Mouse (Mus musculus) CH12.LX (cell line): ENCODE measurements around the gene Sec16a. TPM values are rescaled to one million over a fixed set of nuclear protein-coding genes. Genes with fewer than 3 reads are reported as not detected.
A peak's percentile ranks its signal among the peaks of the same experiment; 100 is the strongest.

Source experiments
- DNase-seq: peaks from one replicate; pipeline ENCODE4 v3.0.0-alpha.2; 2013; ENCODE audit errors: extremely low read depth
- H3K27ac ChIP-seq: 2 replicates; pipeline ENCODE4 v1.5.1; 2012; ENCODE audit warnings: low read depth, mild to moderate bottlenecking, control low read depth, moderate library complexity; ENCODE audit not compliant: insufficient read depth
- H3K27me3 ChIP-seq: replicated peaks from 2 replicates; pipeline ENCODE3; 2012; ENCODE audit warnings: inconsistent platforms
- H3K36me3 ChIP-seq, 2 experiments: replicated peaks in 1 of 2; 2 replicates each; pipeline versions ENCODE3 to v1.6.1; 2012; ENCODE audit warnings: inconsistent platforms in 1 of 2, low read length in 1 of 2, mild to moderate bottlenecking in 1 of 2, mixed read lengths in 1 of 2, moderate library complexity in 1 of 2; ENCODE audit not compliant: control insufficient read depth in 1 of 2, insufficient read depth in 1 of 2
- H3K4me1 ChIP-seq, 2 experiments: 2 replicates each; pipeline ENCODE4 v1.6.1; 2012; ENCODE audit warnings: inconsistent platforms in 1 of 2, moderate library complexity in 1 of 2; ENCODE audit not compliant: insufficient read depth in 2 of 2, control insufficient read depth in 1 of 2
- H3K4me2 ChIP-seq: 2 replicates; pipeline ENCODE4 v1.6.1; 2012; ENCODE audit warnings: low read depth, mild to moderate bottlenecking, control low read depth; ENCODE audit not compliant: poor library complexity, insufficient read depth, severe bottlenecking
- H3K4me3 ChIP-seq, 3 experiments: fragments of 150-350 bp in 1 of 3; sonication (generic) in 1 of 3; replicated peaks in 1 of 3; 2 replicates each; pipeline versions ENCODE3 to v1.5.1; 2011 to 2012; ENCODE audit warnings: low read depth in 2 of 3, low read length in 2 of 3, mild to moderate bottlenecking in 2 of 3, moderate library complexity in 2 of 3, control low read depth in 1 of 3, improper control_type of control experiment in 1 of 3, inconsistent platforms in 1 of 3, mixed read lengths in 1 of 3; ENCODE audit not compliant: poor library complexity in 1 of 3
- H3K79me2 ChIP-seq: replicated peaks from 2 replicates; pipeline ENCODE4 v1.6.1; 2012; ENCODE audit warnings: mild to moderate bottlenecking, moderate library complexity; ENCODE audit not compliant: control insufficient read depth, poor library complexity, insufficient read depth, severe bottlenecking; ENCODE audit errors: extremely low read depth
- H3K9ac ChIP-seq: 2 replicates; pipeline ENCODE4 v1.6.1; 2012; ENCODE audit warnings: low read depth, mild to moderate bottlenecking, control low read depth, moderate library complexity; ENCODE audit not compliant: insufficient read depth
- H3K9me3 ChIP-seq: replicated peaks from 2 replicates; pipeline ENCODE3; 2012; ENCODE audit warnings: low read length, inconsistent platforms, mixed read lengths
- BHLHE40 ChIP-seq: IDR thresholded peaks from 2 replicates; pipeline ENCODE4 v1.6.1; 2011; ENCODE audit warnings: mild to moderate bottlenecking, low read depth, low read length, improper control_type of control experiment
- CHD2 ChIP-seq: IDR thresholded peaks from 2 replicates; pipeline ENCODE4 v1.6.1; 2011; ENCODE audit warnings: low read length, improper control_type of control experiment
- E2F4 ChIP-seq: IDR thresholded peaks from 2 replicates; pipeline ENCODE4 v1.6.1; 2011; ENCODE audit warnings: low read depth, low read length, improper control_type of control experiment; ENCODE audit not compliant: insufficient replicate concordance
- ELF1 ChIP-seq: IDR thresholded peaks from 2 replicates; pipeline ENCODE4 v1.6.1; 2014; ENCODE audit warnings: low read depth, mild to moderate bottlenecking, inconsistent platforms, low read length, improper control_type of control experiment
- EP300 ChIP-seq: IDR thresholded peaks from 2 replicates; pipeline ENCODE4 v1.6.1; 2011; ENCODE audit warnings: low read length, improper control_type of control experiment
- ETS1 ChIP-seq: conservative IDR thresholded peaks from 2 replicates; pipeline ENCODE4 v1.6.1; 2012; ENCODE audit warnings: low read depth, mild to moderate bottlenecking, inconsistent platforms, low read length, improper control_type of control experiment, moderate library complexity
- GABPA ChIP-seq: IDR thresholded peaks from 2 replicates; pipeline ENCODE4 v1.6.1; 2012; ENCODE audit warnings: low read depth, low read length, improper control_type of control experiment, inconsistent platforms; ENCODE audit not compliant: insufficient replicate concordance
- HCFC1 ChIP-seq: IDR thresholded peaks from 2 replicates; pipeline ENCODE4 v1.6.1; 2012; ENCODE audit warnings: low read depth, mild to moderate bottlenecking, inconsistent platforms, low read length, improper control_type of control experiment
- IRF4 ChIP-seq: IDR thresholded peaks from 2 replicates; pipeline ENCODE4 v1.6.1; 2014; ENCODE audit warnings: low read depth, mild to moderate bottlenecking, inconsistent platforms, low read length, improper control_type of control experiment
- JUN ChIP-seq: IDR thresholded peaks from 2 replicates; pipeline ENCODE4 v1.6.1; 2011; ENCODE audit warnings: low read depth, mild to moderate bottlenecking, low read length, improper control_type of control experiment, moderate library complexity; ENCODE audit not compliant: insufficient read depth
- JUND ChIP-seq: conservative IDR thresholded peaks from 2 replicates; pipeline ENCODE4 v1.6.1; 2011; ENCODE audit warnings: low read depth, low read length, improper control_type of control experiment
- KAT2A ChIP-seq: IDR thresholded peaks from 2 replicates; pipeline ENCODE4 v1.6.1; 2012; ENCODE audit warnings: low read length, improper control_type of control experiment, inconsistent platforms; ENCODE audit not compliant: insufficient replicate concordance
- MAFK ChIP-seq: IDR thresholded peaks from 2 replicates; pipeline ENCODE4 v1.6.1; 2011; ENCODE audit warnings: low read length, improper control_type of control experiment; ENCODE audit not compliant: insufficient replicate concordance
- MAX ChIP-seq: IDR thresholded peaks from 2 replicates; pipeline ENCODE4 v1.6.1; 2011; ENCODE audit warnings: low read length, improper control_type of control experiment
- MAZ ChIP-seq: IDR thresholded peaks from 2 replicates; pipeline ENCODE4 v1.6.1; 2012; ENCODE audit warnings: low read depth, mild to moderate bottlenecking, inconsistent platforms, low read length, improper control_type of control experiment, moderate library complexity
- MEF2A ChIP-seq: IDR thresholded peaks from 2 replicates; pipeline ENCODE4 v1.6.1; 2014; ENCODE audit warnings: low read depth, mild to moderate bottlenecking, inconsistent platforms, low read length, improper control_type of control experiment, borderline replicate concordance
- MXI1 ChIP-seq: IDR thresholded peaks from 2 replicates; pipeline ENCODE4 v1.6.1; 2011; ENCODE audit warnings: mild to moderate bottlenecking, low read depth, low read length, improper control_type of control experiment
- MYC ChIP-seq: IDR thresholded peaks from 2 replicates; pipeline ENCODE4 v1.6.1; 2011; ENCODE audit warnings: low read depth, mild to moderate bottlenecking, improper control_type of control experiment, low read length
- NELFE ChIP-seq: IDR thresholded peaks from 2 replicates; pipeline ENCODE4 v1.6.1; 2011; ENCODE audit warnings: low read depth, low read length, improper control_type of control experiment
- NRF1 ChIP-seq: IDR thresholded peaks from 2 replicates; pipeline ENCODE4 v1.6.1; 2014; ENCODE audit warnings: low read depth, mild to moderate bottlenecking, inconsistent platforms, low read length, improper control_type of control experiment, moderate library complexity
- POLR2AphosphoS2 ChIP-seq: IDR thresholded peaks from 2 replicates; pipeline ENCODE4 v1.6.1; 2011; ENCODE audit warnings: low read depth, low read length, improper control_type of control experiment
- RCOR1 ChIP-seq: conservative IDR thresholded peaks from 2 replicates; pipeline ENCODE4 v1.6.1; 2012; ENCODE audit warnings: low read depth, mild to moderate bottlenecking, inconsistent platforms, low read length, improper control_type of control experiment
- SIN3A ChIP-seq: IDR thresholded peaks from 2 replicates; pipeline ENCODE4 v1.6.1; 2012; ENCODE audit warnings: low read length, improper control_type of control experiment, inconsistent platforms
- SMC3 ChIP-seq: IDR thresholded peaks from 2 replicates; pipeline ENCODE4 v1.6.1; 2011; ENCODE audit warnings: low read depth, low read length, improper control_type of control experiment
- TCF12 ChIP-seq: IDR thresholded peaks from 2 replicates; pipeline ENCODE4 v1.6.1; 2014; ENCODE audit warnings: low read depth, mild to moderate bottlenecking, inconsistent platforms, low read length, improper control_type of control experiment
- UBTF ChIP-seq: IDR thresholded peaks from 2 replicates; pipeline ENCODE4 v1.6.1; 2012; ENCODE audit warnings: low read depth, mild to moderate bottlenecking, inconsistent platforms, low read length, improper control_type of control experiment, moderate library complexity
- USF1 ChIP-seq: IDR thresholded peaks from 2 replicates; pipeline ENCODE4 v1.6.1; 2014; ENCODE audit warnings: low read depth, mild to moderate bottlenecking, inconsistent platforms, low read length, improper control_type of control experiment
- ZC3H11A ChIP-seq: IDR thresholded peaks from 2 replicates; pipeline ENCODE4 v1.6.1; 2012; ENCODE audit warnings: low read depth, mild to moderate bottlenecking, inconsistent platforms, low read length, improper control_type of control experiment
- ZMIZ1 ChIP-seq: IDR thresholded peaks from 2 replicates; pipeline ENCODE4 v1.6.1; 2012; ENCODE audit warnings: low read depth, mild to moderate bottlenecking, inconsistent platforms, low read length, improper control_type of control experiment
- ZNF384 ChIP-seq: IDR thresholded peaks from 2 replicates; pipeline ENCODE4 v1.6.1; 2012; ENCODE audit warnings: low read depth, low read length, improper control_type of control experiment, inconsistent platforms
- dilution Hi-C: fragments of 300-500 bp; cut with MboI; formaldehyde crosslinking; loops from 2 replicates; pipeline ENCODE4 v1.14.3; 2020; ENCODE audit warnings: low sequenced_read_pairs; ENCODE audit not compliant: extremely low pct_unique_long_range_greater_than_20kb, extremely low pct_ligation_motif_present
- in situ Hi-C: fragments of 300-500 bp; cut with MboI; formaldehyde crosslinking; loops from 3 replicates; pipeline ENCODE4 v1.14.3; 2019; ENCODE audit warnings: low sequenced_read_pairs, low pct_ligation_motif_present, low pct_unique_long_range_greater_than_20kb, mixed read lengths
- polyA plus RNA-seq: library from polyadenylated mRNA; unstranded; fragments of >175 nt; gene quantifications from 2 replicates; pipeline ENCODE4 v1.2.1, GENCODE M21; 2012; ENCODE audit warnings: low read depth; ENCODE audit not compliant: insufficient read length
- total RNA-seq, 2 experiments: library from RNA; depleted of rRNA; stranded (reverse); fragments of 300-350 nt in 1 of 2; fragments of >200 nt in 1 of 2; gene quantifications; 2 replicates each; pipeline ENCODE4 v1.2.3; 2012 to 2014

Sec16a gene
- total and polyA plus RNA-seq, 3 experiments = 22.8 to 38.9 (median 31.8) TPM

- in situ Hi-C loops = no loop called here
- no peak overlapping the region for H3K9ac ChIP-seq
- peaks cover 25 to 48% of the 10 kb centered on the region in 2 experiments for H3K4me1 ChIP-seq
- no peak overlapping the region for H3K27ac ChIP-seq
- dilution Hi-C loops = no loop called here
- no peaks in the 10 kb centered on the region for H3K79me2 ChIP-seq
- H3K4me2 ChIP-seq = no peak overlapping the region
- DNase-seq = no peak
- no peaks in the 10 kb centered on the region for H3K27me3 ChIP-seq
- no peaks in the 10 kb centered on the region for H3K9me3 ChIP-seq
- no peak for TF ChIP-seq NELFE
- no peak for TF ChIP-seq E2F4
- TF ChIP-seq USF1 = no peak
- no peak for TF ChIP-seq SIN3A
- TF ChIP-seq ETS1 = no peak
- no peak for TF ChIP-seq BHLHE40
- no peak for TF ChIP-seq MAFK
- no peak for TF ChIP-seq ZC3H11A
- TF ChIP-seq MEF2A = no peak
- no peak for TF ChIP-seq RCOR1
- no peak for TF ChIP-seq MAX
- TF ChIP-seq MXI1 = no peak
- TF ChIP-seq HCFC1 = no peak
- TF ChIP-seq MAZ = no peak
- no peak for TF ChIP-seq EP300
- TF ChIP-seq UBTF = no peak
- TF ChIP-seq KAT2A = no peak
- H3K4me3 ChIP-seq = no peak overlapping the region
- peaks cover 52 to 61% of the 10 kb centered on the region in 2 experiments for H3K36me3 ChIP-seq
Measured at GRCm38 (mm10) chr2:26459478-26459877, 14.5 kb upstream of the Sec16a start.

GRCm38 (mm10) chr2:26458402-26459124 lies 13.5 kb upstream of the Sec16a start:
- peak; percentile 75 for DNase-seq
- Histone ChIP-seq H3K27me3 (no peaks in the 10 kb centered on the region), H3K79me2 (no peaks in the 10 kb centered on the region), H3K4me3 (peak overlapping the region in 1 of 3 experiments; percentile 26), H3K27ac (peak overlapping the region; percentile 70), H3K9ac (no peak overlapping the region), H3K4me2 (peak overlapping the region; percentile 51), H3K4me1 (peaks cover 25 to 48% of the 10 kb centered on the region in 2 experiments), H3K36me3 (peaks cover 46 to 55% of the 10 kb centered on the region in 2 experiments), H3K9me3 (no peaks in the 10 kb centered on the region)
- dilution Hi-C loops = no loop called here
- in situ Hi-C loops = no loop called here
- TF ChIP-seq UBTF (no peak), GABPA (no peak), SMC3 (no peak), MEF2A (peak; percentile 96), HCFC1 (no peak), MAX (no peak), MYC (no peak), MAZ (no peak), ETS1 (peak; percentile 84), POLR2AphosphoS2 (no peak), CHD2 (peak; percentile 97), ZNF384 (no peak), NRF1 (no peak), TCF12 (peak; percentile 86), ELF1 (no peak), JUN (no peak), JUND (no peak), ZC3H11A (no peak), USF1 (no peak), NELFE (no peak), SIN3A (peak; percentile 36; the same call in 1 of the 2 replicates), IRF4 (peak; percentile 77), ZMIZ1 (no peak)
